15 mouse cellular contexts compared by ENCODE assay signal in the genomic region with DNA sequence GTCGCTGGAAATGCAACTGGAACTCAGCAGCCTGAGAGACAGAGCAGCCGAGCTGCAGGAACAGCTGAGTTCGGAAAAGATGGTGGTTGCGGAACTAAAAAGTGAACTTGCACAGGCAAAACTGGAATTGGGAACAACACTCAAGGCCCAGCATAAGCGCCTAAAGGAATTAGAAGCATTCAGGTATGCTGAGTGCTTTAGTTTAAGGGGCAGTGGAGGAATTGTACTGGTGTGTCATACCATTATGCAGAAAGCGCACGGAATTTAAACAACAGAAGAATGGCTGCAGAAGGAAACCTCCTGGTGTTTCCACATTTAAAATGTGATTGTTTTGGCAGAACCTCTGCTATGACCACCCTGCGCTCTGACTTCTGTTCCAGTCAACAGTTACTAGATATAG.
"Had no signal": no experiment of that assay in that cellular context is flagged by ENCODE, and none has a peak within 500 bp of the region (broad histone marks: within the 10 kb centered on the region; RNA-seq: fewer than 3 reads in every experiment).

No protein-coding gene starts in this region.

- H3K27ac ChIP-seq: liver, embryonic 12.5 days; liver, embryonic 14.5 days; midbrain, embryonic 10.5 days; midbrain, embryonic 12.5 days; neural tube, embryonic 12.5 days had no signal

- DNase-seq: lung, embryonic 14.5 days; midbrain, embryonic 14.5 days; retina, postnatal 1 day; right cerebral cortex, adult 18-20 months; right cerebral cortex, postnatal 25 days; right cerebral cortex, postnatal 4 days; spleen, adult 18-20 months; thymus, adult 18-20 months; thymus, postnatal 14 days; thymus, postnatal 36 days had no signal

- H3K4me1 ChIP-seq: liver, embryonic 12.5 days; midbrain, embryonic 10.5 days; midbrain, embryonic 12.5 days; neural tube, embryonic 12.5 days had no signal

- H3K4me3 ChIP-seq: liver, embryonic 12.5 days; midbrain, embryonic 10.5 days; midbrain, embryonic 12.5 days; neural tube, embryonic 12.5 days had no signal
